In genomic region chr15:13100341-13100740, GRCm38 (mm10) we compare ENCODE assay signal across 28 mouse cellular contexts.
DNase-seq lines count a peak whose midpoint lies in the region; ATAC-seq lines count a peak whose summit lies in the region.
"Had no signal": no experiment of that assay in that cellular context is flagged by ENCODE, and none has a peak within 500 bp of the region (broad histone marks: within the 10 kb centered on the region; RNA-seq: fewer than 3 reads in every experiment).

No protein-coding gene starts in this region.

- intact Hi-C loops in heart, postnatal 25 days (cut with DNase I): no loop called here

- WGBS in heart, embryonic 10.5 days: 50% methylated on average over 6 of the region's 6 CpGs
- 45% methylated on average over 6 of the region's 6 CpGs for WGBS in heart, embryonic 15.5 days
- WGBS in forebrain, embryonic 14.5 days: 25% methylated on average over 6 of the region's 6 CpGs
- 84% methylated on average over 6 of the region's 6 CpGs for WGBS in midbrain, embryonic 13.5 days

- H3K36me3 ChIP-seq in heart, embryonic 10.5 days: no peaks in the 10 kb centered on the region
- H3K36me3 ChIP-seq in heart, embryonic 15.5 days: no peaks in the 10 kb centered on the region
- H3K36me3 ChIP-seq in forebrain, embryonic 14.5 days (ENCODE audit: control insufficient read depth, insufficient read depth, low read length): no peaks in the 10 kb centered on the region
- no peaks in the 10 kb centered on the region for H3K36me3 ChIP-seq in midbrain, embryonic 13.5 days
- H3K36me3 ChIP-seq: embryonic facial prominence, embryonic 13.5 days; intestine, embryonic 15.5 days; limb, embryonic 10.5 days; limb, embryonic 15.5 days; midbrain, embryonic 15.5 days; neural tube, embryonic 15.5 days had no signal

- H3K27me3 ChIP-seq in heart, embryonic 10.5 days (ENCODE audit: insufficient read depth, poor library complexity, severe bottlenecking): no peaks in the 10 kb centered on the region
- no peaks in the 10 kb centered on the region for H3K27me3 ChIP-seq in heart, embryonic 15.5 days
- H3K27me3 ChIP-seq in forebrain, embryonic 14.5 days (replicated peaks; ENCODE audit: control insufficient read depth, insufficient read depth, low read length): no peaks in the 10 kb centered on the region
- H3K27me3 ChIP-seq in midbrain, embryonic 13.5 days: no peaks in the 10 kb centered on the region
- H3K27me3 ChIP-seq: embryonic facial prominence, embryonic 13.5 days; intestine, embryonic 15.5 days; limb, embryonic 15.5 days; midbrain, embryonic 15.5 days; neural tube, embryonic 15.5 days had no signal

- peak; percentile 69; the same call in 1 of the 2 replicates for ATAC-seq in heart, embryonic 15.5 days (replicated peaks; ENCODE audit: insufficient number of reproducible peaks, insufficient read depth, low FRiP score, low read depth)
- ATAC-seq in forebrain, embryonic 14.5 days: peak; percentile 81
- no peak for ATAC-seq in midbrain, embryonic 13.5 days
- ATAC-seq: CD4-positive, CD25-positive, alpha-beta regulatory T cell, adult 4 months; hindbrain, embryonic 16.5 days; intestine, embryonic 15.5 days; midbrain, embryonic 15.5 days had no signal

- peaks cover 13% of the 10 kb centered on the region for H3K4me1 ChIP-seq in heart, embryonic 10.5 days
- H3K4me1 ChIP-seq in heart, embryonic 15.5 days (replicated peaks): peaks cover 4% of the 10 kb centered on the region
- H3K4me1 ChIP-seq in forebrain, embryonic 14.5 days (ENCODE audit: control insufficient read depth, insufficient read depth, low read length): peaks cover 2% of the 10 kb centered on the region; the same call in 1 of the 2 replicates
- H3K4me1 ChIP-seq in midbrain, embryonic 13.5 days (replicated peaks): 0 out of 2 replicates have a peak, but pooled peaks cover 3% of the 10 kb centered on the region
- H3K4me1 ChIP-seq: embryonic facial prominence, embryonic 13.5 days; intestine, embryonic 15.5 days; limb, embryonic 15.5 days; midbrain, embryonic 15.5 days had no signal

- H3K9me3 ChIP-seq in heart, embryonic 10.5 days: no peaks in the 10 kb centered on the region
- H3K9me3 ChIP-seq in heart, embryonic 15.5 days (replicated peaks): no peaks in the 10 kb centered on the region
- no peaks in the 10 kb centered on the region for H3K9me3 ChIP-seq in forebrain, embryonic 14.5 days (replicated peaks; ENCODE audit: control insufficient read depth, low read length)
- H3K9me3 ChIP-seq in midbrain, embryonic 13.5 days: no peaks in the 10 kb centered on the region
- H3K9me3 ChIP-seq: embryonic facial prominence, embryonic 13.5 days; intestine, embryonic 15.5 days; limb, embryonic 10.5 days; limb, embryonic 15.5 days; midbrain, embryonic 15.5 days; neural tube, embryonic 15.5 days had no signal

- H3K4me3 ChIP-seq in heart, embryonic 10.5 days: no peak overlapping the region
- H3K4me3 ChIP-seq in heart, embryonic 15.5 days: no peak overlapping the region
- H3K4me3 ChIP-seq in forebrain, embryonic 14.5 days (ENCODE audit: low read depth, low read length): no peak overlapping the region
- no peak overlapping the region for H3K4me3 ChIP-seq in midbrain, embryonic 13.5 days (replicated peaks)
- H3K4me3 ChIP-seq: embryonic facial prominence, embryonic 13.5 days; intestine, embryonic 15.5 days; limb, embryonic 10.5 days; limb, embryonic 15.5 days; midbrain, embryonic 15.5 days; neural tube, embryonic 15.5 days had no signal

- no peak overlapping the region for H3K9ac ChIP-seq in heart, embryonic 15.5 days
- no peak overlapping the region for H3K9ac ChIP-seq in forebrain, embryonic 14.5 days (ENCODE audit: low read length)
- no peak overlapping the region for H3K9ac ChIP-seq in midbrain, embryonic 13.5 days (replicated peaks)
- H3K9ac ChIP-seq: embryonic facial prominence, embryonic 13.5 days; intestine, embryonic 15.5 days; limb, embryonic 15.5 days; liver, embryonic 14.5 days; midbrain, embryonic 15.5 days; neural tube, embryonic 15.5 days had no signal

- peak overlapping the region; percentile 52; the same call in 1 of the 2 replicates for H3K27ac ChIP-seq in heart, embryonic 10.5 days
- H3K27ac ChIP-seq in heart, embryonic 15.5 days: no peak overlapping the region
- H3K27ac ChIP-seq in forebrain, embryonic 14.5 days (ENCODE audit: low read depth, low read length): no peak overlapping the region
- no peak overlapping the region for H3K27ac ChIP-seq in midbrain, embryonic 13.5 days
- H3K27ac ChIP-seq: embryonic facial prominence, embryonic 13.5 days; intestine, embryonic 15.5 days; limb, embryonic 10.5 days; limb, embryonic 15.5 days; liver, embryonic 14.5 days; midbrain, embryonic 15.5 days; neural tube, embryonic 15.5 days had no signal

- no peak for DNase-seq in heart, embryonic 10.5 days (ENCODE audit: low spot score)
- DNase-seq in heart, postnatal 25 days (ENCODE audit: low spot score): no peak
- DNase-seq in heart, postnatal 4 days: no peak
- DNase-seq in R1 (ENCODE audit: low read depth, low spot score): peak; percentile 70
- peak; percentile 46 for DNase-seq in forebrain, embryonic 14.5 days (ENCODE audit: low spot score)
- no peak for DNase-seq in frontal cortex, postnatal 14 days (ENCODE audit: low spot score in 2 of 2)
- DNase-seq: adrenal gland, postnatal 14 days; cerebellum, adult 11-12 months; cerebellum, adult 9-11 months; gastrocnemius, postnatal 14 days; kidney, adult 8-10 months; kidney, postnatal 10 days; lung, adult 2 months; lung, postnatal 10 days; retina, postnatal 1 day; right cerebral cortex, postnatal 14 days; thymus, postnatal 4 days had no signal

- H3K4me2 ChIP-seq in heart, embryonic 15.5 days: no peak overlapping the region
- no peak overlapping the region for H3K4me2 ChIP-seq in forebrain, embryonic 14.5 days (ENCODE audit: low read length)
- H3K4me2 ChIP-seq in midbrain, embryonic 13.5 days (replicated peaks): no peak overlapping the region
- H3K4me2 ChIP-seq: embryonic facial prominence, embryonic 13.5 days; intestine, embryonic 15.5 days; limb, embryonic 15.5 days; midbrain, embryonic 15.5 days; neural tube, embryonic 15.5 days had no signal

Comparison
In these comparisons a context has a peak if more than half of its experiments do, and no peak if none do; other contexts are left out.
1. DNase-seq: peak in R1 (single experiment) and forebrain, embryonic 14.5 days (single experiment); none in heart, embryonic 10.5 days (single experiment), heart, postnatal 25 days (single experiment), heart, postnatal 4 days (single experiment) and frontal cortex, postnatal 14 days (0 of 2).